Mouse (Mus musculus): ENCODE results near the gene Ranbp17. TPM values are rescaled to one million over a fixed set of nuclear protein-coding genes. Genes with fewer than 3 reads are reported as not detected.

The Ranbp17 gene
- total and polyA plus RNA-seq, 3 experiments, result 0.09 TPM; not detected in 2

GRCm38 (mm10) chr11:33404651-33405050 is 108.9 kb downstream of the Ranbp17 start:
- Histone ChIP-seq H3K36me3 (replicated peaks in 1 of 2; ENCODE audit: control insufficient read depth in 1 of 2, insufficient read depth in 1 of 2, low read length in 1 of 2) (no peaks in the 10 kb centered on the region), H3K4me2 (ENCODE audit: insufficient read depth, low read depth, poor library complexity, severe bottlenecking) (no peak overlapping the region), H3K4me3 (replicated peaks in 1 of 3; ENCODE audit: low read depth in 2 of 3, low read length in 2 of 3, poor library complexity in 1 of 3) (no peak overlapping the region), H3K27ac (ENCODE audit: insufficient read depth, low read depth) (no peak overlapping the region), H3K9ac (ENCODE audit: insufficient read depth, low read depth) (no peak overlapping the region), H3K27me3 (replicated peaks) (no peaks in the 10 kb centered on the region), H3K9me3 (replicated peaks; ENCODE audit: low read length) (no peaks in the 10 kb centered on the region), H3K79me2 (replicated peaks; ENCODE audit: control insufficient read depth, extremely low read depth, insufficient read depth, poor library complexity, severe bottlenecking) (no peaks in the 10 kb centered on the region), H3K4me1 (ENCODE audit: control insufficient read depth in 1 of 2, insufficient read depth in 2 of 2) (no peaks in the 10 kb centered on the region)
- dilution Hi-C loops (cut with MboI; ENCODE audit: extremely low pct_ligation_motif_present, extremely low pct_unique_long_range_greater_than_20kb, low sequenced_read_pairs) (no loop called here), in situ Hi-C loops (cut with MboI; ENCODE audit: low pct_ligation_motif_present, low pct_unique_long_range_greater_than_20kb, low sequenced_read_pairs) (no loop called here)
- TF ChIP-seq POLR2A (IDR thresholded peaks at IDR 0.05; ENCODE audit: low read depth, low read length) (no peak), HCFC1 (IDR thresholded peaks at IDR 0.05; ENCODE audit: low read depth, low read length) (no peak), CHD2 (IDR thresholded peaks at IDR 0.05; ENCODE audit: low read length) (no peak), TCF12 (IDR thresholded peaks at IDR 0.05; ENCODE audit: low read depth, low read length) (no peak), ZKSCAN1 (IDR thresholded peaks at IDR 0.05; ENCODE audit: borderline replicate concordance, low read depth, low read length) (no peak), IRF4 (IDR thresholded peaks at IDR 0.05; ENCODE audit: low read depth, low read length) (no peak), E2F4 (IDR thresholded peaks at IDR 0.05; ENCODE audit: insufficient replicate concordance, low read depth, low read length) (no peak), EP300 (IDR thresholded peaks at IDR 0.05; ENCODE audit: low read length) (no peak), RAD21 (IDR thresholded peaks at IDR 0.05; ENCODE audit: low read depth, low read length) (no peak), PAX5 (IDR thresholded peaks at IDR 0.05; ENCODE audit: low read length) (no peak), NELFE (IDR thresholded peaks at IDR 0.05; ENCODE audit: low read depth, low read length) (no peak), JUN (IDR thresholded peaks at IDR 0.05; ENCODE audit: insufficient read depth, low read depth, low read length) (no peak), USF2 (conservative IDR thresholded peaks at IDR 0.05; ENCODE audit: low read depth, low read length) (no peak), CHD1 (IDR thresholded peaks at IDR 0.05; ENCODE audit: low read depth, low read length) (no peak), NRF1 (IDR thresholded peaks at IDR 0.05; ENCODE audit: low read depth, low read length) (no peak), KAT2A (IDR thresholded peaks at IDR 0.05; ENCODE audit: insufficient replicate concordance, low read length) (no peak), MAX (IDR thresholded peaks at IDR 0.05; ENCODE audit: low read length) (no peak)
- DNase-seq (ENCODE audit: extremely low read depth), result no peak

GRCm38 (mm10) chr11:33399346-33399745 is 114.2 kb downstream of the Ranbp17 start:
- Histone ChIP-seq H3K9me3 (replicated peaks; ENCODE audit: low read length) (no peaks in the 10 kb centered on the region), H3K36me3 (replicated peaks in 1 of 2; ENCODE audit: control insufficient read depth in 1 of 2, insufficient read depth in 1 of 2, low read length in 1 of 2) (no peaks in the 10 kb centered on the region), H3K4me1 (ENCODE audit: control insufficient read depth in 1 of 2, insufficient read depth in 2 of 2) (no peaks in the 10 kb centered on the region), H3K27ac (ENCODE audit: insufficient read depth, low read depth) (no peak overlapping the region), H3K9ac (ENCODE audit: insufficient read depth, low read depth) (no peak overlapping the region), H3K79me2 (replicated peaks; ENCODE audit: control insufficient read depth, extremely low read depth, insufficient read depth, poor library complexity, severe bottlenecking) (no peaks in the 10 kb centered on the region), H3K4me2 (ENCODE audit: insufficient read depth, low read depth, poor library complexity, severe bottlenecking) (no peak overlapping the region), H3K27me3 (replicated peaks) (no peaks in the 10 kb centered on the region), H3K4me3 (replicated peaks in 1 of 3; ENCODE audit: low read depth in 2 of 3, low read length in 2 of 3, poor library complexity in 1 of 3) (no peak overlapping the region)
- dilution Hi-C loops (cut with MboI; ENCODE audit: extremely low pct_ligation_motif_present, extremely low pct_unique_long_range_greater_than_20kb, low sequenced_read_pairs) (no loop called here), in situ Hi-C loops (cut with MboI; ENCODE audit: low pct_ligation_motif_present, low pct_unique_long_range_greater_than_20kb, low sequenced_read_pairs) (no loop called here)
- no peak for TF ChIP-seq MXI1 (IDR thresholded peaks at IDR 0.05; ENCODE audit: low read depth, low read length)
- TF ChIP-seq KAT2A (IDR thresholded peaks at IDR 0.05; ENCODE audit: insufficient replicate concordance, low read length), result no peak
- TF ChIP-seq NRF1 (IDR thresholded peaks at IDR 0.05; ENCODE audit: low read depth, low read length), result no peak
- DNase-seq (ENCODE audit: extremely low read depth), result no peak
